Mouse (Mus musculus) kidney, adult 2 months (tissue): ENCODE results near the gene Wfdc1. TPM values are rescaled to one million over a fixed set of nuclear protein-coding genes. Genes with fewer than 3 reads are reported as not detected.

Experiments used
- DNase-seq: peaks from one replicate; pipeline ENCODE4 v3.0.0; 2021
- H3K27ac ChIP-seq: fragments of 200-500 bp; 2 replicates; pipeline ENCODE4 v1.5.1; 2012; ENCODE audit warnings: low read depth, low read length, control low read depth, inconsistent platforms; ENCODE audit not compliant: insufficient read depth
- H3K27me3 ChIP-seq: fragments of 200-500 bp; replicated peaks from 2 replicates; pipeline ENCODE4 v1.6.1; 2012; ENCODE audit warnings: mild to moderate bottlenecking, moderate library complexity, low read length, inconsistent platforms; ENCODE audit not compliant: control insufficient read depth, insufficient read depth
- H3K36me3 ChIP-seq: fragments of 200-500 bp; 2 replicates; pipeline ENCODE4 v1.6.1; 2012; ENCODE audit warnings: mild to moderate bottlenecking, moderate library complexity, low read length, inconsistent platforms; ENCODE audit not compliant: control insufficient read depth, insufficient read depth
- H3K4me1 ChIP-seq: fragments of 200-500 bp; 2 replicates; pipeline ENCODE4 v1.6.1; 2011; ENCODE audit warnings: low read length; ENCODE audit not compliant: control insufficient read depth, insufficient read depth
- H3K4me3 ChIP-seq: fragments of 200-500 bp; 2 replicates; pipeline ENCODE4 v1.5.1; 2011; ENCODE audit warnings: mild to moderate bottlenecking, low read depth, low read length, control low read depth; ENCODE audit not compliant: insufficient read depth
- CTCF ChIP-seq: fragments of 200-500 bp; conservative IDR thresholded peaks from 2 replicates; pipeline ENCODE4 v1.5.1; 2011; ENCODE audit warnings: low read depth, mild to moderate bottlenecking, control low read depth, low read length, moderate library complexity, mixed read lengths; ENCODE audit not compliant: insufficient read depth, insufficient read length
- POLR2A ChIP-seq: fragments of 200-500 bp; IDR thresholded peaks from one replicate; pipeline ENCODE4 v1.6.1; 2011; ENCODE audit warnings: low read depth, low read length, control low read depth
- WGBS: fragments of 180-500 bp; shearing (Covaris S2); methylation state at CpG from one replicate; pipeline ENCODE4 v1.1.7; 2018; 5-methylcytosine and 5-hydroxymethylcytosine counted together
- polyA plus RNA-seq: library from polyadenylated mRNA; depleted of rRNA; stranded (reverse); fragments of >200 nt; gene quantifications from 2 replicates; pipeline ENCODE4 v1.2.3, GENCODE M21; 2012

Gene Wfdc1
- polyA plus RNA-seq, 1 experiment, result 8.4 TPM

GRCm38 (mm10) chr8:119632246-119632645 is 33.9 kb upstream of the Wfdc1 start:
- WGBS, result 76% methylated on average over 9 of the region's 9 CpGs
- H3K4me1 ChIP-seq, result no peaks in the 10 kb centered on the region; the same call in 1 of the 2 replicates
- H3K27ac ChIP-seq, result no peak overlapping the region
- no peak overlapping the region for H3K4me3 ChIP-seq
- H3K27me3 ChIP-seq, result no peaks in the 10 kb centered on the region
- TF ChIP-seq CTCF (no peak), POLR2A (no peak)
- no peak for DNase-seq
- no peaks in the 10 kb centered on the region for H3K36me3 ChIP-seq

GRCm38 (mm10) chr8:119632909-119633308 is 33.3 kb upstream of the Wfdc1 start:
- TF ChIP-seq POLR2A (no peak), CTCF (no peak)
- H3K4me3 ChIP-seq, result no peak overlapping the region
- DNase-seq, result no peak
- H3K27ac ChIP-seq, result no peak overlapping the region
- H3K36me3 ChIP-seq, result no peaks in the 10 kb centered on the region
- no peaks in the 10 kb centered on the region; the same call in 1 of the 2 replicates for H3K4me1 ChIP-seq
- WGBS, result 75% methylated on average over 29 of the region's 29 CpGs
- H3K27me3 ChIP-seq, result no peaks in the 10 kb centered on the region

- Histone ChIP-seq H3K27ac (0 out of 2 replicates have a peak overlapping the region, but pooled peaks have one; percentile 28), H3K27me3 (no peaks in the 10 kb centered on the region), H3K4me3 (no peak overlapping the region), H3K4me1 (no peaks in the 10 kb centered on the region; the same call in 1 of the 2 replicates), H3K36me3 (no peaks in the 10 kb centered on the region)
- TF ChIP-seq CTCF (no peak), POLR2A (no peak)
- peak; percentile 33 for DNase-seq
- WGBS, result 12% methylated on average over 14 of the region's 14 CpGs
Measured at GRCm38 (mm10) chr8:119634616-119635336, 31.4 kb upstream of the Wfdc1 start.

- WGBS, result 37% methylated on average over 6 of the region's 6 CpGs
- Histone ChIP-seq H3K36me3 (no peaks in the 10 kb centered on the region), H3K4me3 (no peak within 1 kb of the TSS), H3K4me1 (no peaks in the 10 kb centered on the region; the same call in 1 of the 2 replicates), H3K27me3 (no peaks in the 10 kb centered on the region), H3K27ac (0 out of 2 replicates have a peak within 1 kb of the TSS, but pooled peaks have one; percentile 28)
- TF ChIP-seq POLR2A (no peak), CTCF (no peak)
- peak; percentile 27 for DNase-seq
Measured at GRCm38 (mm10) chr8:119635378-119635777, 30.8 kb upstream of the Wfdc1 start, which contains the start of gene Kcng4. Gene Kcng4 (minus strand): TSS chr8:119635680.

- H3K27me3 ChIP-seq, result no peaks in the 10 kb centered on the region
- no peak for DNase-seq
- WGBS, result 70% methylated on average over 2 of the region's 2 CpGs
- H3K4me1 ChIP-seq, result no peaks in the 10 kb centered on the region; the same call in 1 of the 2 replicates
- no peak overlapping the region for H3K27ac ChIP-seq
- H3K4me3 ChIP-seq, result no peak overlapping the region
- H3K36me3 ChIP-seq, result no peaks in the 10 kb centered on the region
- TF ChIP-seq CTCF (no peak), POLR2A (no peak)
Measured at GRCm38 (mm10) chr8:119635958-119636357, 30.2 kb upstream of the Wfdc1 start.

GRCm38 (mm10) chr8:119636766-119637165 is 29.4 kb upstream of the Wfdc1 start:
- Histone ChIP-seq H3K27ac (no peak overlapping the region), H3K36me3 (no peaks in the 10 kb centered on the region), H3K27me3 (no peaks in the 10 kb centered on the region), H3K4me1 (no peaks in the 10 kb centered on the region; the same call in 1 of the 2 replicates), H3K4me3 (no peak overlapping the region)
- TF ChIP-seq CTCF, result no peak
- TF ChIP-seq POLR2A, result no peak
- 57% methylated on average over 7 of the region's 7 CpGs for WGBS
- no peak for DNase-seq

GRCm38 (mm10) chr8:119637381-119637780 is 28.8 kb upstream of the Wfdc1 start:
- TF ChIP-seq POLR2A, result no peak
- TF ChIP-seq CTCF, result no peak
- no peak overlapping the region for H3K27ac ChIP-seq
- no peaks in the 10 kb centered on the region; the same call in 1 of the 2 replicates for H3K4me1 ChIP-seq
- no peak for DNase-seq
- no peak overlapping the region for H3K4me3 ChIP-seq
- H3K27me3 ChIP-seq, result no peaks in the 10 kb centered on the region
- no peaks in the 10 kb centered on the region for H3K36me3 ChIP-seq
- 91% methylated on average over 4 of the region's 4 CpGs for whole genome bisulfite sequencing
